ENCODE assay signal across 39 mouse cellular contexts in genomic region chr10:121636276-121636675, GRCm38 (mm10). TPM values are rescaled to one million over a fixed set of nuclear protein-coding genes. Genes with fewer than 3 reads are reported as not detected.
"Had no signal": no experiment of that assay in that cellular context is flagged by ENCODE, and none has a peak within 500 bp of the region (broad histone marks: within the 10 kb centered on the region; RNA-seq: fewer than 3 reads in every experiment).

No protein-coding gene starts in this region.

- ATAC-seq: hindbrain, embryonic 16.5 days; hindbrain, postnatal 0 days; inflammation-experienced regulatory T-cells, adult 6 months; intestine, embryonic 15.5 days; intestine, embryonic 16.5 days; intestine, postnatal 0 days had no signal

- H3K27me3 ChIP-seq: heart, embryonic 12.5 days; hindbrain, embryonic 15.5 days had no signal

- H3K4me3 ChIP-seq: heart, embryonic 10.5 days; heart, embryonic 12.5 days; heart, embryonic 13.5 days; heart, embryonic 15.5 days; hindbrain, embryonic 10.5 days; hindbrain, embryonic 12.5 days; hindbrain, embryonic 13.5 days; hindbrain, embryonic 15.5 days; intestine, embryonic 15.5 days; kidney, embryonic 15.5 days; layer of hippocampus, adult 2 months had no signal

- H3K9ac ChIP-seq: heart, embryonic 12.5 days; heart, embryonic 13.5 days; heart, embryonic 15.5 days; hindbrain, embryonic 12.5 days; hindbrain, embryonic 13.5 days; hindbrain, embryonic 14.5 days; hindbrain, embryonic 15.5 days; intestine, embryonic 15.5 days; kidney, embryonic 15.5 days had no signal

- H3K4me2 ChIP-seq: heart, embryonic 11.5 days; heart, embryonic 12.5 days; heart, embryonic 13.5 days; heart, embryonic 15.5 days; hindbrain, embryonic 12.5 days; hindbrain, embryonic 13.5 days; hindbrain, embryonic 14.5 days; hindbrain, embryonic 15.5 days; intestine, embryonic 15.5 days; kidney, embryonic 15.5 days had no signal

- H3K27ac ChIP-seq: heart, embryonic 10.5 days; heart, embryonic 13.5 days; heart, embryonic 15.5 days; hindbrain, embryonic 10.5 days; hindbrain, embryonic 12.5 days; hindbrain, embryonic 13.5 days; hindbrain, embryonic 14.5 days; hindbrain, embryonic 15.5 days; hindbrain, postnatal 0 days; intestine, embryonic 15.5 days; kidney, embryonic 15.5 days; kidney, postnatal 0 days; layer of hippocampus, adult 2 months had no signal

- DNase-seq: heart, postnatal 10 days; heart, postnatal 14 days; heart, postnatal 36 days; heart, postnatal 4 days; kidney, adult 11 months; kidney, adult 18-20 months; kidney, adult 2 months; kidney, adult 8-10 months; kidney, adult 9 months; kidney, postnatal 10 days; kidney, postnatal 14 days; kidney, postnatal 25 days; kidney, postnatal 36 days; kidney, postnatal 4 days; layer of hippocampus, adult 9-11 months; layer of hippocampus, postnatal 36 days had no signal

- H3K9me3 ChIP-seq: heart, embryonic 10.5 days; heart, embryonic 12.5 days; heart, embryonic 13.5 days; heart, embryonic 15.5 days; hindbrain, embryonic 10.5 days; hindbrain, embryonic 12.5 days; hindbrain, embryonic 13.5 days; hindbrain, embryonic 15.5 days; intestine, embryonic 15.5 days; kidney, embryonic 15.5 days had no signal

- H3K36me3 ChIP-seq: heart, embryonic 10.5 days; heart, embryonic 12.5 days; heart, embryonic 13.5 days; heart, embryonic 15.5 days; hindbrain, embryonic 10.5 days; hindbrain, embryonic 12.5 days; hindbrain, embryonic 13.5 days; hindbrain, embryonic 15.5 days; intestine, embryonic 15.5 days; kidney, embryonic 15.5 days had no signal

RNA-seq across cellular contexts. Expression of gene D930020B18Rik, which starts 5.1 kb away (rescaled TPM):
- total RNA-seq: heart, postnatal 10 days; heart, postnatal 14 days; heart, postnatal 25 days; heart, postnatal 36 days; heart, postnatal 4 days; hematopoietic stem cell, adult 5-6 weeks had no signal
- polyA plus RNA-seq: heart, embryonic 11.5 days; heart, embryonic 13.5 days; heart, embryonic 14.5 days; heart, postnatal 0 days; hindbrain, embryonic 10.5 days had no signal
